Mouse (Mus musculus): Measurements from ENCODE around the gene Elf1. TPM values are rescaled to one million over a fixed set of nuclear protein-coding genes. Genes with fewer than 3 reads are reported as not detected.
"Not testable (repeated sequence)": the region's sequence is repeated elsewhere in the genome, so short reads cannot be mapped to it uniquely, and the experiment has no call there.

The Elf1 gene
- polyA plus RNA-seq (2015; fragmentation: Nextera tagmentation; extraction: Ambion mirVana): 3.3 and 3.7 TPM in 2 replicates

- H3K4me3 ChIP-seq: peak within 1 kb of the TSS; percentile 82
- peaks cover 41% of the 10 kb centered on the region for H3K4me1 ChIP-seq
- peak within 1 kb of the TSS; percentile 95 for H3K9ac ChIP-seq (replicated peaks)
- no peaks in the 10 kb centered on the region for H3K27me3 ChIP-seq
- peak within 1 kb of the TSS; percentile 60 for H3K4me2 ChIP-seq (replicated peaks)
- WGBS: 1% methylated on average over 73 of the region's 96 CpGs
- H3K36me3 ChIP-seq: peaks cover 9% of the 10 kb centered on the region
- ATAC-seq (replicated peaks): peak; percentile 82
- H3K27ac ChIP-seq (replicated peaks): peak within 1 kb of the TSS; percentile 100
- no peaks in the 10 kb centered on the region for H3K9me3 ChIP-seq
These were observed at the start of gene Elf1 for GRCm38 (mm10) chr14:79480624-79481338. Gene Elf1, plus strand, starts transcription at chr14:79481194.

- H3K4me1 ChIP-seq: no peaks in the 10 kb centered on the region
- H3K9ac ChIP-seq (replicated peaks): no peak overlapping the region
- no peaks in the 10 kb centered on the region for H3K36me3 ChIP-seq
- H3K9me3 ChIP-seq: no peaks in the 10 kb centered on the region
- no peak overlapping the region for H3K27ac ChIP-seq (replicated peaks)
- no peak overlapping the region for H3K4me3 ChIP-seq
- no peak for ATAC-seq (replicated peaks)
- WGBS: 81% methylated on average over 1 of the region's 1 CpGs
- no peak overlapping the region for H3K4me2 ChIP-seq (replicated peaks)
- no peaks in the 10 kb centered on the region for H3K27me3 ChIP-seq
These were observed 46.9 kb upstream of the Elf1 start for GRCm38 (mm10) chr14:79434068-79434467.

- ATAC-seq (replicated peaks): no peak
- WGBS: 88% methylated on average over 2 of the region's 2 CpGs
These were observed 40.3 kb upstream of the Elf1 start for GRCm38 (mm10) chr14:79440655-79441054.

GRCm38 (mm10) chr14:79441441-79441840 lies 39.6 kb upstream of the Elf1 start:
- Histone ChIP-seq H3K4me3 (no peak overlapping the region), H3K4me2 (replicated peaks) (no peak overlapping the region), H3K9me3 (no peaks in the 10 kb centered on the region), H3K36me3 (no peaks in the 10 kb centered on the region), H3K9ac (replicated peaks) (no peak overlapping the region), H3K4me1 (peaks cover 17% of the 10 kb centered on the region), H3K27ac (replicated peaks) (no peak overlapping the region), H3K27me3 (no peaks in the 10 kb centered on the region)
- WGBS: 86% methylated on average over 5 of the region's 5 CpGs
- ATAC-seq (replicated peaks): no peak

More at GRCm38 (mm10) chr14:79440655-79441054, 40.3 kb upstream of the Elf1 start:
- no peaks in the 10 kb centered on the region for H3K9me3 ChIP-seq
- no peak overlapping the region for H3K4me3 ChIP-seq
- no peak overlapping the region for H3K27ac ChIP-seq (replicated peaks)
- no peaks in the 10 kb centered on the region for H3K36me3 ChIP-seq
- H3K4me1 ChIP-seq: peaks cover 13% of the 10 kb centered on the region
- no peaks in the 10 kb centered on the region for H3K27me3 ChIP-seq
- H3K4me2 ChIP-seq (replicated peaks): no peak overlapping the region
- H3K9ac ChIP-seq (replicated peaks): no peak overlapping the region

GRCm38 (mm10) chr14:79444601-79445000 lies 36.4 kb upstream of the Elf1 start:
- Histone ChIP-seq H3K4me1 (peaks cover 17% of the 10 kb centered on the region), H3K4me3 (peak overlapping the region; percentile 38; the same call in 1 of the 2 replicates), H3K27ac (replicated peaks) (peak overlapping the region; percentile 87), H3K4me2 (replicated peaks) (peak overlapping the region; percentile 51), H3K36me3 (no peaks in the 10 kb centered on the region), H3K9me3 (no peaks in the 10 kb centered on the region), H3K27me3 (no peaks in the 10 kb centered on the region), H3K9ac (replicated peaks) (no peak overlapping the region)
- WGBS: 66% methylated on average over 9 of the region's 9 CpGs
- ATAC-seq (replicated peaks): peak; percentile 29

- no peaks in the 10 kb centered on the region for H3K27me3 ChIP-seq
- ATAC-seq (replicated peaks): peak; percentile 87
- WGBS: 4% methylated on average over 16 of the region's 16 CpGs
- H3K9me3 ChIP-seq: no peaks in the 10 kb centered on the region
- no peaks in the 10 kb centered on the region for H3K36me3 ChIP-seq
- H3K27ac ChIP-seq (replicated peaks): peak overlapping the region; percentile 87
- H3K4me3 ChIP-seq: peak overlapping the region; percentile 38
- peak overlapping the region; percentile 51 for H3K4me2 ChIP-seq (replicated peaks)
- H3K4me1 ChIP-seq: peaks cover 17% of the 10 kb centered on the region
- peak overlapping the region; percentile 32; the same call in 1 of the 2 replicates for H3K9ac ChIP-seq (replicated peaks)
These were observed 35.9 kb upstream of the Elf1 start for GRCm38 (mm10) chr14:79445055-79445620.

- not testable (repeated sequence) for H3K36me3 ChIP-seq, H3K4me1 ChIP-seq, H3K9me3 ChIP-seq, H3K27me3 ChIP-seq
- ATAC-seq (replicated peaks): peak; percentile 92
- H3K4me3 ChIP-seq: peak within 1 kb of the TSS; percentile 72
- peak within 1 kb of the TSS; percentile 63 for H3K27ac ChIP-seq (replicated peaks)
- WGBS: 17% methylated on average over 45 of the region's 89 CpGs
- peak within 1 kb of the TSS; percentile 73 for H3K4me2 ChIP-seq (replicated peaks)
- peak within 1 kb of the TSS; percentile 51 for H3K9ac ChIP-seq (replicated peaks)
These were observed 29.1 kb upstream of the Elf1 start, which contains the start of gene Kbtbd6 for GRCm38 (mm10) chr14:79451681-79452590. Gene Kbtbd6, plus strand, starts transcription at chr14:79451835.

- H3K9ac ChIP-seq (replicated peaks); H3K9me3 ChIP-seq; H3K36me3 ChIP-seq; H3K4me3 ChIP-seq; H3K4me2 ChIP-seq (replicated peaks); H3K27me3 ChIP-seq; H3K4me1 ChIP-seq; H3K27ac ChIP-seq (replicated peaks): not testable (repeated sequence)
- ATAC-seq (replicated peaks): peak; percentile 39
- 100% methylated on average over 8 of the region's 10 CpGs for WGBS
These were observed 28.4 kb upstream of the Elf1 start for GRCm38 (mm10) chr14:79452591-79452934.

- ATAC-seq (replicated peaks): no peak
- Histone ChIP-seq H3K9ac (replicated peaks) (no peak overlapping the region), H3K9me3 (no peaks in the 10 kb centered on the region), H3K4me2 (replicated peaks) (no peak overlapping the region), H3K4me1 (no peaks in the 10 kb centered on the region), H3K27ac (replicated peaks) (no peak overlapping the region), H3K36me3 (peaks cover 43% of the 10 kb centered on the region), H3K27me3 (no peaks in the 10 kb centered on the region), H3K4me3 (no peak overlapping the region)
- WGBS: 79% methylated on average over 1 of the region's 1 CpGs
These were observed 20.6 kb upstream of the Elf1 start for GRCm38 (mm10) chr14:79460401-79460800.

- peaks cover 49% of the 10 kb centered on the region for H3K36me3 ChIP-seq
- H3K27me3 ChIP-seq: no peaks in the 10 kb centered on the region
- no peak overlapping the region for H3K4me3 ChIP-seq
- no peaks in the 10 kb centered on the region for H3K4me1 ChIP-seq
- no peak overlapping the region for H3K27ac ChIP-seq (replicated peaks)
- no peak overlapping the region for H3K9ac ChIP-seq (replicated peaks)
- 90% methylated on average over 4 of the region's 4 CpGs for WGBS
- ATAC-seq (replicated peaks): no peak
- H3K9me3 ChIP-seq: no peaks in the 10 kb centered on the region
- no peak overlapping the region for H3K4me2 ChIP-seq (replicated peaks)
These were observed 20.0 kb upstream of the Elf1 start for GRCm38 (mm10) chr14:79460988-79461387.

- Histone ChIP-seq H3K36me3 (peaks cover 77% of the 10 kb centered on the region), H3K4me3 (no peak overlapping the region), H3K27ac (replicated peaks) (no peak overlapping the region), H3K9me3 (no peaks in the 10 kb centered on the region), H3K9ac (replicated peaks) (no peak overlapping the region), H3K27me3 (no peaks in the 10 kb centered on the region), H3K4me2 (replicated peaks) (no peak overlapping the region), H3K4me1 (no peaks in the 10 kb centered on the region)
- WGBS: 84% methylated on average over 1 of the region's 1 CpGs
- no peak for ATAC-seq (replicated peaks)
These were observed 15.4 kb upstream of the Elf1 start for GRCm38 (mm10) chr14:79465623-79466022.

GRCm38 (mm10) chr14:79467621-79468020 lies 13.4 kb upstream of the Elf1 start:
- Histone ChIP-seq H3K9ac (replicated peaks) (no peak overlapping the region), H3K4me3 (no peak overlapping the region), H3K36me3 (peaks cover 80% of the 10 kb centered on the region), H3K27ac (replicated peaks) (no peak overlapping the region), H3K9me3 (no peaks in the 10 kb centered on the region), H3K4me1 (no peaks in the 10 kb centered on the region), H3K4me2 (replicated peaks) (no peak overlapping the region), H3K27me3 (no peaks in the 10 kb centered on the region)
- no peak for ATAC-seq (replicated peaks)
- 23% methylated on average over 3 of the region's 3 CpGs for whole genome bisulfite sequencing
